Mouse (Mus musculus) myocyte (in vitro differentiated cells): ENCODE measurements around the gene Tedc1.

Source experiments
- CEBPB ChIP-seq: IDR thresholded peaks from 2 replicates; pipeline ENCODE4 v1.6.1; 2011; ENCODE audit warnings: mild to moderate bottlenecking, moderate library complexity; ENCODE audit not compliant: poor library complexity, insufficient read depth, severe bottlenecking
- E2F4 ChIP-seq: IDR thresholded peaks from one replicate; pipeline ENCODE4 v1.6.1; 2011; ENCODE audit warnings: mild to moderate bottlenecking, control low read depth, moderate library complexity; ENCODE audit not compliant: insufficient read depth
- MAX ChIP-seq: IDR thresholded peaks from one replicate; pipeline ENCODE4 v1.6.1; 2011; ENCODE audit warnings: low read depth, mild to moderate bottlenecking, control low read depth
- MYOD1 ChIP-seq, 3 experiments: IDR thresholded peaks; one replicate each; pipeline ENCODE4 v1.6.1; 2011; ENCODE audit warnings: control low read depth in 2 of 3, low read depth in 2 of 3, mild to moderate bottlenecking in 2 of 3, moderate library complexity in 1 of 3; ENCODE audit not compliant: insufficient read length in 2 of 3, control insufficient read depth in 1 of 3
- MYOG ChIP-seq, 3 experiments: IDR thresholded peaks; one replicate each; pipeline ENCODE4 v1.6.1; 2011; ENCODE audit warnings: control low read depth in 2 of 3, low read depth in 2 of 3, mild to moderate bottlenecking in 2 of 3; ENCODE audit not compliant: insufficient read length in 2 of 3, control insufficient read depth in 1 of 3, insufficient read depth in 1 of 3
- POLR2A ChIP-seq: IDR thresholded peaks from one replicate; pipeline ENCODE4 v1.6.1; 2011; ENCODE audit warnings: low read depth, mild to moderate bottlenecking, control low read depth, moderate library complexity; ENCODE audit not compliant: insufficient read length
- POLR2AphosphoS2 ChIP-seq: IDR thresholded peaks from one replicate; pipeline ENCODE4 v1.6.1; 2011; ENCODE audit warnings: low read depth, control low read depth; ENCODE audit not compliant: insufficient read length
- REST ChIP-seq: IDR thresholded peaks from one replicate; pipeline ENCODE4 v1.6.1; 2011; ENCODE audit warnings: mild to moderate bottlenecking, control low read depth, moderate library complexity; ENCODE audit not compliant: insufficient read depth, insufficient read length
- SRF ChIP-seq: IDR thresholded peaks from one replicate; pipeline ENCODE4 v1.6.1; 2011; ENCODE audit warnings: low read depth; ENCODE audit not compliant: control insufficient read depth, insufficient read length
- TCF12 ChIP-seq: IDR thresholded peaks from one replicate; pipeline ENCODE4 v1.6.1; 2011; ENCODE audit warnings: mild to moderate bottlenecking, control low read depth; ENCODE audit not compliant: poor library complexity, insufficient read depth, severe bottlenecking
- USF1 ChIP-seq: IDR thresholded peaks from one replicate; pipeline ENCODE4 v1.6.1; 2011; ENCODE audit warnings: low read depth, mild to moderate bottlenecking, control low read depth, moderate library complexity

DNA sequence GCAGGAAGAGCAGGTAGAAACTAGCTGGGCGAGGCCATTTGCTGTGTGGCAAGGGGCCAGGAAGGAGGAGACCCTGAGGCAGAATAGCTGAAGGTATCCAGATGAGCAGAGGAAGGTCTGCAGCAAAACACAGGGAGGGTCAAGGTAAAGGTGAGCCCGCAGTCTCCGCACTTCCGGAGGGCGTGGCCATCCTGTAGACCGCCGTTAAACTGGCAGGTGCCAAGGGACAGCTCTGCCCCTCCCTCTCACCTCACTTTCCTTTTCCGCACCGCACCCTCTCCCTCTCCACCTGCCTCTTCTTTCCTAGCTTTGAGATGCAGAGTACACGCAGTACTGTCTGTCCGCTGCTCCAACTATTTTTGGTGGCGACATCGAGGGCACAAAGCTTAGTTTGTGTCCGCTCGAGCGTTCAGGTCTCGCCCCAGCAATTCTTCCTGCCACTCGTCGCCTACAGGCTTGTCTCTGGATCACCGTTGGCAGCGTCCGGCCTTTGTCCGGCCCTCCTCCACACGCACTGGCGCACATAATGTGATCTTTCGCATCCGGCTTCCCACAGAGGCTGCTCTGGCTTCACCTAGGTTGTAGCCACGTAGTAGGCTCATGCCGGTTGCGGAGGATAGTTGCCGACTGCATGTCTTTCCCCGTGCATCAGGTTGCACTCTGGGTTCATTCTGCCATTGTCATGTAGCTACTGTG, 997 bp upstream of the Tedc1 start:
- TF ChIP-seq POLR2A (peak; percentile 9), E2F4 (no peak), CEBPB (no peak), USF1 (no peak), MAX (no peak), REST (no peak), POLR2AphosphoS2 (peak; percentile 51), SRF (no peak), TCF12 (no peak), MYOG (IDR thresholded peaks at IDR 0.05; ENCODE audit: control insufficient read depth in 1 of 3, insufficient read depth in 1 of 3, insufficient read length in 2 of 3, low read depth in 2 of 3) (no peak), MYOD1 (IDR thresholded peaks at IDR 0.05; ENCODE audit: control insufficient read depth in 1 of 3, insufficient read length in 2 of 3, low read depth in 2 of 3) (no peak)
